Mouse (Mus musculus) E14TG2a.4 (cell line): Measurements from ENCODE around the gene D630003M21Rik.

Source experiments
- CTCF ChIP-seq: conservative IDR thresholded peaks from 2 replicates; pipeline ENCODE4 v1.5.1; 2014; ENCODE audit warnings: low read length
- NANOG ChIP-seq: IDR thresholded peaks from 2 replicates; pipeline ENCODE4 v1.6.1; 2014; ENCODE audit warnings: borderline replicate concordance, low read length, mixed read lengths
- POU5F1 ChIP-seq: IDR thresholded peaks from 2 replicates; pipeline ENCODE4 v1.6.1; 2014; ENCODE audit warnings: low read length, borderline replicate concordance

DNA sequence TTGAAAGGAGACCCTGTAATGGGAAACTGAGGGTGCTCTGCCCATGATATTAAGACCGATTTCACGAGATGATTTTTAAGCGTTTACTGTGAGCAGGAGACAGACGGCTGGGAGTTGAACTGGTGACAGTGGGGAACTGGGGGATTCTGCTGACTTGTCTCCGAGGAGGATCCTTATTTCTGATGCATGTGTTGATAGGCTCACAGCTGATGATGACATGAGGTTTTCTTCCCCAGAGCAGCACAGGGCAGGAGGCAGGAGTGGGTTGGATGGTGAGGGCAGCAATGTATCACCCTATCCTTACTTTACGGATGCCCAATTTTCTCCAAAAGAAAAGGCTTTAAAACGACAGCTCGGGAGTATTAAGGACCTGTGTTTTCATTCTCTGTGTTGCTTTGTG is 84.8 kb downstream of the D630003M21Rik start:
- TF ChIP-seq CTCF, result no peak
- no peak for TF ChIP-seq POU5F1
- no peak for TF ChIP-seq NANOG
